Mouse (Mus musculus) testis, postnatal 14 days (tissue): ENCODE measurements around the gene Ptpn3.

ENCODE experiments used
- DNase-seq: peaks from one replicate; pipeline ENCODE4 v3.0.0; 2021; ENCODE audit warnings: low spot score

The Ptpn3 gene

DNA sequence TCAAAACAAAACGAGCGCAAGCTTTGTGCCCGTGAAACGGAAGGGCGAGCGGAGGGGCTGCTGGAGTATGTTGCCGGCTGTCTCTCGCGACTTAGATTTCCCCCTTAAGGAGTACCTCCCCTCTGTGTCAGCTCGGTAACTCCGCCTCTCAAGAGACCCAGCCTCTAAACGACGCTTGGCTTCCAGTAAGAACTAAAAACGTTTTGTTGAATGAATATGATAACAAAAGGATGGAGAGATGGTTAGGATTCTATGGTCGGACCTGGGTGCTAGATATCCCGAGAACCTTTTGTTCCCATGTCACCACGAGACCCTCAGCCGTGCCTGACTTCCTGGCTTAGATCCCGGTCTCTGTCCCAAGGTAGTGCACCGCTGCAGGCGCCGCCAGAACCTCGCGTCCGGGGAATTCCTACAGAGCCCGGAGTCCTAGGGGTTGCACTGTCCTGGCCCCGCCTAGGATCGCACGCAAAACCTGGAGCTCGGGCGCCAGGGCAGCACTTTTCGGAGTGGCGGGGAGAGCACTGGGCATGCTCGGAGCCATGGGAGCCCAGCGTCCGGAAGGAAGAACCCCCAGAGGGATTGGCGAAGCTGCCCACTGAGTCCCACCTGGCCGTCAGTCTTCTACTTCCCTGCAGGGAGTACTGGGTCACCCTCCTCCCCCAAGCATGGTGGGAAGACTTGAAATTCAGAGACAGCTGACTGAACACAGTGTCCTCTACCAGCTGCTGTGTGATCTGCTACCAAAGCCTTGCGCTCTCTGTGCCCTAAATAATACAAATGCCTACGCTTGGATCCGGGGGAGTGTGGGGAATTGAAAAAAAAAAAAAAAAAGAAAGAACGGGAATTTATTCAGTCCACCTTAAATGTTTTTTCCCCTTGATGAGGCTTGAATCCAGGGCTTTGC, at the start of gene Ptpn3:
Gene Ptpn3 (minus strand): TSS at position 428 of the 904 bp plus-strand sequence.
- DNase-seq: peak; percentile 83

DNA sequence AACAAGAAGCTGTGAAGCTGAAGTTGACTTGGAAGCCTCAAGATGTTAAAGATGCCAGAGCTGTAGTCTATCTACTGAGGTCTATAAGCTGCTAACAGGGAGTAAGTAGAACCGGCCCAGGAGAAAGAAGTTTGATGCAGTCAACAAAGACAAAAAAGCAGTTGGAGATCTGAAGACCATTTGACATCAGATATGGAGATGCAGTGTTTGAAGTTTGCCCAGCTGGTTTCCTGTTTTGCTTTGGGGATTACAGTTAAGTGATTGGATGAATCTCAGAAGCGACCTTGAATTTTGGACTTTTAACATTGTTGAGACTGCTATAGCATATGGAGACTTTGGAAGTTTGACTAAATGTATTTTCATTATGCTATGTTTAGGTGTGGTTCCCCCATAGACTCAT, 48.9 kb upstream of the Ptpn3 start:
- DNase-seq: no peak

DNA sequence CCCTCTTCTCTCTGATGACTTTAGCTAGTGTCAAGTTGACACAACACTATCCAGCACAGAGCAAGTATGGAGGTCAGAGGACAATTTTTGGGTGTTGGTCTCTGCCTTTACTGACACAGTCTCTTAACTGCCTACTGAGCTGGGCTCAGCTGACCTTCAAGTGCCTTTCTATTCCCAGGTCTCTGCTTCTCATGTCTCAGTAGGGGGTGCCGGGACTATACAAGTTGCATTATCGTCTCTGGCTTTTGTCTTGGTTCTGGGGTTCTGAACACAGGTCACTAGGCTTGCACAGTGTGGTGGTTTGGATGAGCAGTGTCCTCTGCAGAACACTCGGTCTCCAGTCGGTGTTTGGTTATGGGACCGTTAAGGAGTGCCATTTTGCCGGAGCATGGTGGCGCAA, 42.4 kb upstream of the Ptpn3 start:
- no peak for DNase-seq

DNA sequence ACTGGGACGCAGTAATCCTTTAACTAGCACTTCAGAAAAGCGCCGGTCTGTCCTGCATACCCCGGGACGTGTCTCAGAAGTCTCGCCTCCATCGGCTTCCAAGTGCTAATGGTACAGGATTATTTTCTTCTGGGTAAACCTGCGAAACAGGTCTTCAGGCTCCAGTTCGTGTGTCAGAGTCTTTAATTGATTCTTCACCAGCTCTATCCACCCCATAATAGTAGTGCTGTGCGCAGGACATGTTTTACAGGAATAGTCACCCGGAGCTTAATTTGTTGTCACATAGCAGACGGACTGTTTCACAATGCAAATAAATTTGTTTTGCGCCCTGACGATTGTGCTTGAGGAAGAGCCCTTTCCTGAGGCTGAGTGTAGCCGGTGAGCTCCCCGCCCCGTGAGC, 37.3 kb upstream of the Ptpn3 start:
- DNase-seq: no peak

DNA sequence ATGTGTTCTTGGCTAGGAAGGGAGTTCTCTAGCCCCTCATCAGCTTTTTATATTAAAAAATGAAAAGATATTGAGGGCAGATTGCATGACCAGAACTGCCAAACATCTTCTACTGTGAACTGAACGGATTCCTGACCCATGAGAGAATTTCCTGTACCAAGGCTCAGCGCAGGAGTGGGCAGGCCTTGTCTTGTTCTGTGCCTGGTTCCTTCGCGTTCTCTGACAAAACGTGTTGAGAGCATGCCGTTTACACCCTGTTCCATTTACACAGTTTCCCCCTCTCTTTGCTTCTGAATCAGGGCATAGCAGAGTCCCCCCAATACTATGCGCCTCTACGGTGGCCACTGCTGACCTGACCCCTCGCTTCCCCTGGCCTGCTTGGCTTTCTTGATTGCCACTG, 36.4 kb upstream of the Ptpn3 start:
- DNase-seq: no peak

DNA sequence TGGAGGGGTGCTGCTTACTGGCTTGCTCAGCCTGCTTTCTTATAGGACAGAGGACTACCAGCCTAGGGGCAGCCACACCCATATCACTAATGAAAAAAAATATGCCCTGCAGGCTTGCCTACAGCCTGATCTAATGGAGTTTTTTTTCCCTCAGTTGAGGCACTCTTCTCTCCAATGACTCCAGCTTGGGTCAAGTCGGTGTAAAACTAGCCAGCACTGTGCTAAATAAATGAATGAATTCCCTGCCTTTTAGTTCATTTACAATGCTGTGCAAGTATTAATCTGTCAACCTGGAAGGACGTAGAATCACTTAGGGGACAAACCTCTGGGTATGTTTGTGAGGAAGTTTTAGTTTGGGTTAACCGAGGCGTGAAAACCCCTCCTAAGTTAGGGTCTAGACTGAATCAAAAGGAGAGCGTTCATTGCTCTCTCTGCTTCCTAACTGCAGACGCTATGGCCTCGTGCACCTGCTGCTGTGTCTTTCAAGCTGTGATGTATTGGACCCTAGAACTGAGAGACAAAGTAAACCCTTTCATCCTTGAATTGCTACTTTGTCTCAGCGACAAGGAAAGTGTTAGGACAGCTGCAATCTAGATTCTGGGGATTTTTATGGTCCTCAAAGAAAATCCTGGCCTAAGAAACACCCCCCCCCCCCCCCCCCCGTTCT, 33.5 kb upstream of the Ptpn3 start:
- DNase-seq: peak; percentile 22

DNA sequence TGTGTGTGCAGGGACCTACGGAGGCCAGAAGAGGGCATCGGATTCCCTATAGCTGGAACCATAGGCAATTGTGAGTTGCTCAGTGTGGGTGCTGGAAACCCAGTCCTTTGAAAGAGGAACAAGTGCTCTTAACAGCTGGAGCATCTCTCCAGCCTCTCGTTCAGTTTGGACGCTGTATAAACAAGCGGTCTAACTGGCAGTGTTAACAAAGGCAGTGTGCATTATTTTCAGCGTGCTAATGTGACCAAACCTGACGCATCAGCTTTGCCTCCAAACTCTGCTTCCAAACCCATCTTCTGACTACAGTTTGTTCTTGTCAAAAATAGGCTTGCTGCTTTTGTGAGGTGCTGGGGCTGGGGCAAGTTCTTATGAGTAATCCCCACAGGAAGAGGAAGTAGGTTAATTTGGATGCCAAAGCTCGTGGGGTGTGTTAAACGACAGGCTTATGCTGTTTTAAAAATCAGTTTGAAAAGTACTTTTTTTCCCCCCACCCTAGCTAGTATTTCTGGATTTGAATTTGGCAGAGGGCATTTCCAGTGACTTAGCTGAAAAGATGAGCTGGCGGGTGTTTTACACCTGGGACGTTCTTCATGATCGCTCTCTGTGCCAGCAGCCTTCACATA, 32.4 kb upstream of the Ptpn3 start:
- no peak for DNase-seq

DNA sequence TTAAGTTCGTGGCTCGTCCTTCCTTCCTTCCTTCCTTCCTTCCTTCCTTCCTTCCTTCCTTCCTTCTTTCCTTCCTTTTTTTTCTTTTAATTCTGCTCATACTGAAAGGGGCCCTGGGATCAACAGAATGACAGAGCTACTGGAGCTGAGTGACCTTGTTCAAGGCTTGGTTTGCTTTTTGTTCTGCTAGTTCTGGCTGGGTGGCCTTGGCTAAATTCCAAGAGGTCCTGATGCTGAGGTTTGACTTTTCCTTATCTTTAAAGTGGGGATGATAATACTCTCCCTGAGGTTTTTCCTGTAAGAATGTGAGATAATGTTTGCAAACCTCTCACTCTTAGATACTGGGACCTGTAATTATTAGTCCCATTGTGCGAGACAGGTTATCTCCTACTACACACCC, 30.9 kb upstream of the Ptpn3 start:
- no peak for DNase-seq

DNA sequence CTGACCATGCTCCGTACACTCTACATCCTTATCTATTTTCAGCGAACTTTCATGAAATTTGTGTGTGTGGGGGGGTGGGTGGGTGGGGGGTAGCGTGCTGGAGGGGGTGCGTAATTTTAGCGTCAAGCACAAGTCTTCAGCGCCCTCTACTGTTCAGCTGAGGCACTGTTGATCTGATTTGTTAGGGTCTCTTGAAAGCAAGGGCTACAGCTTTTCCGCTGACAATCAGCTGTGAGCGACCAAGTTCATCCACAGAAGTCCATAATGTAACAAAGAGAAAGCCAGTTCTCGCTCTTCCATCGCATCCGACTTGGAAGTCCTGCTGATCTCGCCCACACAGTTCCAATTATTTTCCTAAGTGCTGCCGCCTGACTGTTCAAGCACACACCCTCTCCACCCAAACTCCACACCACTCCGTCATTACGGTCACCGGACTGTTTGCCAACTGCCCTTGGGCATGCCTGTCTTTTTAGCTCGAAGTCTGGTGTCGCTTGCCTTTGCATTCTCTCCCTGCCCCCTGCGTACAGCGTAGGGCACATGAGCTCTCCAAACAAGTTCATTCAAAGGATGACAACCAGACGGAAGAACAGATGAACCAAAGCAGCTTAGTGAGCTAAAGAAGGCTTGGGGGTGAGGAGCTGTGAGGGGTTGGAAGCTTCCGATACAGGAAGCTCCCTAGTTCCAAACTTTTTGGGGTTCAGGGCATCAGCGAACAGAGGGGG, 19.1 kb upstream of the Ptpn3 start:
- peak; percentile 21 for DNase-seq

DNA sequence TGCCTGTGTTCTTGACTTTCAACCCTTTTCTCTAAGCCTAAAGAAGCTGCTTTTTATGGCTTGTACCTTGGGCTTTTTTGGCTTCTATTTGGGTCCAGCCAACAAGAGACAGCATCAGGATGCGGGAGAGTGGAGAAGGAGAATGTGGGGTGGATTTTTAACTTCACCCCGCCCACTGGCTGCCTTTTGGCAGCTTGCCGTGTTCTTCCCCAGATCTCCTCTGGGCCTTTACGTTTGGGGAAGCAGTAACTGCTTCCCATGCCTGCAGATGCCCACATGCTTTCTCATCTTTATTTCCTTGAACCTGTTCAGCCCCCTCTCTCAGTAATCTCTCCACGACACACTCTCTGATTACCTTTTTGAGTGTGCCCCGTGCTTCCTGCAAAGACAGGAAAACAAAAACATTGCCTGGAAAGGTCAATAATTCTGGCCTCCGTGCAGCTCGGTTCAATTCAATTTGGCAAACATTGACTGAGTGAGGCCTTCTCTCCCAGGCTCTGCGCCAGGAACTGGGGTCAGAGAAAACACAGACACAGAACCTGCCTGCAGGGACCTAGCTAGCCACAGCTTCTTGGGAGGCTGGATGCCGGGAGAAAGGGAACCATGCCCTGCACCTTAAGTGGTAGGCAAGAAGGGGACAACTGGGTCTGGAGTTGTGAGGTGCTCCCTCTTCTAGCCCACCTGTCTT, 17.0 kb upstream of the Ptpn3 start:
- DNase-seq: no peak

DNA sequence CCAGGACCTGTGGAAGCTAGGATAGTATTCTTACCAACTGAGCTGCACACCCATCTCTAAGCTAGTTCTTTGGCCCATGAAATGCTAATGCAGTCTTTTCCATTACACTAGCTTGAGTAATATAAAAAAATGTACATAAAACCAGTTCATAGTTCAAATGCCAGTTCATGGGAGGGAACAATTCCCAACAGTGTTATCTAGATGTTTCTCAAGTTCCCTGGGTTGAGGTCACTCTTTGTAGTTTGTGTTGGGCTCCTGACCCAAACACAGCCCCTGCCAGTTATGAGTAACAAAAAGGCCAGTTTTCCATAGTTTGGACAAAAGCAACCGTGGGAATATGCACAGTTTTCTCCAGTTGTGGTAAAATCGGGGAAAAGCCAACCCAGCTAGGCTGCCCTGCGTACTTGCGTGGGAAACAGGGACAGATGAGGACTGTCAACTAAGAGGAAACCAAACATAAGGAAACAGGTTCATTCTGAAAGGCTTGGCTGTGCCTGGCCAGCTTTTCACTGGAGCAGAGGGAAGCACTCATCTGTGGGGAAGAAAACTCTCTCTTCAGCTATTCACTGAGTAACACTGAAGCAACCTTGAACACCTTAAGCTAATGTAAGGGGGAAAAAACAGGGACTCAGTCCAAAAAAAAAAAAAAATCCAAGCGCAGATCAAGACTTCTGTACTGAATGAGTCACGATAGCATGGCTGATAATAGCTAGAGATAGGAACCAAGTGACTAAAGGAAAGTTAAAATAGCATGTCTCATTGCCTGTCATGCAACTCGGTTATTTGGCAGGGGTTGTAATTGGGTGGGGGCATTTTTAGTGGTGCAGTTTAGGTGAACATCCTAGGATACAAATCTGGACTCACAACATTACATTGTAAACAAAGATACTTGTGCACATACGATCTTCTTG, 10.9 kb upstream of the Ptpn3 start:
- DNase-seq: no peak

DNA sequence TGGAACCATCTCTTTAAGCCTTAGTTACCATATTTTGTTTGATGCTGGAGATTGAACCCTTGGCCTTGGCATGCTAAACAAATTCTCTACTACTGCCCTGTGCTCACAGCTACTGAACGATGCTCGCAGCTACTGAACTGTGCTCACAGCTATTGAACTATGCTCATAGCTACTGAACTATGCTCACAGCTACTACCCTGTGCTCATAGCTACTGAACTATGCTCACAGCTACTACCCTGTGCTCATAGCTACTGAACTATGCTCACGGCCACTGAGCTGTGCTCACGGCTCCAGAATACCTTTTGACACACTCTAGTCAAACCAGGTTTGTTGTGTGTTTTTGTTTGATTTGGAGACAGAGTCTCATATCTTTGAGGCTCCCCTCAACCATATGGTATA, 10.1 kb upstream of the Ptpn3 start:
- no peak for DNase-seq

DNA sequence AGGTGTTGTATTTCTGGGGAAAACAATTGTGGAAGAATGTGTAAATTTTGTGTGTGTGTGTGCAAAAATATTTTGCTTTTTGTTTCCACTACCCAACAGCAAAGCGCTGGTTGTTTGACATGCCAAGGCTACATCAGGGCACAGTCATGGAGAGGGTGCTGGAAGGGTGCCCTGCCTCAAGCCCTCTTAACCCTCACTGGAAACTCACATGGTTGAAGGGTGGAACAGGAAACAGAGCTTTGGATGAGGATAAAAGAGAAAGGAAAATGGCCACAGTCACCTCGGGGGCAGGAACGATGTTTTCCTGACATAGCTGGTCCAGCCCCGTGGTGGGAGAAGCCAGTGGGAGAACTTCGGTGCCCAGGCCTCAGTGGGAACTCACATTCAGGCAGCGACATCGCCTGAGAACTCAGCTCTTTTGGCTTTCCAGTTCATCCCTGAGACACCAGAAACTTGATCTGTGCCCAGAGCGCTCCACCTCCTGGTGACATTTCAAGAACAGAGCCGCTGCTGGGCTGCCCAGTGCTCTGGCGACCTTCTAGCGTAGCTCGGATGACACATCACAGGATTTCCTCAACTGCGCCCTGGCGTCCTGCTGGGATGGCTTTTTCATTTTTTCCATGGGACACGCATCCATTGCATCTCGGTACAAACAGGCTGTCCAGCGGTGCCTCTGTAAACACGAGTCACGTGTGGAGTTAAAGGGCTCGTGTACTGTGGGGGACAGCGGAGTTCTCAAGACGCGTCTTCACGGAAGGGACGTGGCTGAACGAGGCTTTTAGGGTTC, 6.8 kb upstream of the Ptpn3 start:
- DNase-seq: no peak

DNA sequence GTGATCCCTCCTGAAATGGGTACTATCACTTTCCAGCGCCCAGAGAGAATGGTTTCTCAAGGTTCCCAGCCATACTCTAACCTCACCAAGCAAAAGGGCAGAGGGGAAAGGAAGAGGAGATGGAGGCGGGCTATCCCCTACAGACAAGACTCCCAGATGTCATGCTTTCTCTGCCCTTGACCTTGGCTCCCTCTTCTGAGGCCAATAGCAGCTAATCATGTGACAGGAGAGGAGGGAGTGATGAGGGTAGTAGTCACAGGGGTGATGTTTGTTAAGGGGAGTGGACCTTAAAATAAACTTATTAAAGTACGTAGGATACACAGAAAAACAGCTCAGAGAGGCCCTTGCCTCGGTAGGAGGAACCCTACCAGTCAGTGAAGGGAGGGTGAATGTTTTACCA, 6.1 kb upstream of the Ptpn3 start:
- DNase-seq: no peak

DNA sequence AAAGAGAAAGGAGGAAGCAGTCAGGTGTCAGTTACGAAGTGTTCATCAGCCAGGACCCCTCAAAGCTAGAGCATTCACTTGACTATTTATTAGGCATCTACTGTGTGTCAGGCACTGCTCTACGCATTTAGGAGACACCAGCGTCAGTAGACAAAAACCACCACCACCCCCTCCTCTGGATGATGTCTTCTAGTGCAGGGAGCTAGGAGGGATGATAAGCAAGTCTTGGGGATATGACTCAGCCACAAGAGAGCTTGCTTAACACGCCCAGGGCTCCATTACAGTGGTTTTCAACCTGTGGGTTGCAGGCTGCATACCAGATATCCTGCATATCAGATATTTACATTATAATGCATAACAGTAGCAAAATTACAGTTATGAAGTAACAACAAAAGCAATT, 4.6 kb upstream of the Ptpn3 start:
- DNase-seq: no peak

DNA sequence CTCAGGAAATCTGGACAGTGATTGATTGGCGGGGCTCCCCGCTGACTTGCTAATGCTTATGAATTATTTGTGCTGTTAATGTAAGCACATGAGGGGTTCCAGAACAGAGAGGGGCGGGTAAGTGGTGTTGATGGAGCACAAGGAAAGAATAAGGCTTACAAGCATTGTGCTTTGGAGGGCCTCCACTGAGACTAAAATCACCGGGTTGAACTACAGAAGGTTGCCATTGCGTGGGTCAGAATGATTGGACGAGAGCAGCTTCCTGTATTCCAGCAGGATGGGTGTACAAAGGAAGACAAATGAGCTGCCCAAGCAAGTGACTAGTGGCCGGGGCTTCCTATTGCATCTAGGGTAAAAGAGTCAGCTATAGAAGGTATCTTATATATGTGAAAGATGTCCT, 4.0 kb upstream of the Ptpn3 start:
- no peak for DNase-seq

DNA sequence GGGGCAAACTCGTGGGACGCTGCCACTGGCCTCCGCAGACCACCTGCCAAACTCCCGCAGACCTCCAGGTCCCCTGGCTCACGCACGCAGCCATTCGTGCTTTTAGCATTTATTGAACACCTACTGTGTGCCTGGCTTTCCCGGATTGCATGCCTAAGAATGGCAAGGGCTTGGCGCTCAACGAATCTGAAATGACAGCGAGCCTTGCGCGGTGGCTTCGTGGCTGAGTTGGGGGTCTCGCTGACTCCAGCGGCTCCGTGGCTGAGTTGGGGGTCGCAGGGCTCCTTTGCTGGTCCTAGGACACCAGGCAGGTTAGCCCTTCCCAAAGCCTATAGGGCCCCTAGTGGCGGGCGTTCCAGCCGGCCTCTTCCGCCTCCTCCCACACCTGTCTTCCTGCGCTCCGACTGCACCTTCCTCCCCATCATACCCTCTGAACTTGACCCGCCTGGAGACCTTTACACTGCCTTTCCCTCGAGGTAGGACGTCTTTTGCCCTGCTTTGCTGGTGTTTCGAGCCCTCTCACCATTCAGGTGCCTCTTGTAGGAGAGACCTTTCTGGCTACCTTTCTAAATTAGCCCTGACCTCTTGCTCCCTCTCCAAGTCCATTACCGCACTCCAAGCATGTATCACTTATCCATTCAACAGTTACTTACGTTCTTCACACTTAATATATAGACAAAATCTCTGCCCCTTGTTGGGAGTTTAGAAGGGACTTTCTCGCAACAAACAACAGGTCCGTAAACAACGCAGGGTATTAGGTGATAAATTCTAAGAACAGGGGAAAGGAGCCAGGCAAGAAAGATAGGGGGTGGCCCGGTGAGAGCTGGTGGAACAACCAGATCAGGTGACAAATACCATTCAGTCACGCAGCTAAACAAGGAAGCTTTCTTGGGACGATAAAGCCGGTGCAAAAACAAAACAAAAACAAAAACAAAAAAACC, 898 bp downstream of the Ptpn3 start:
- DNase-seq: peak; percentile 47

DNA sequence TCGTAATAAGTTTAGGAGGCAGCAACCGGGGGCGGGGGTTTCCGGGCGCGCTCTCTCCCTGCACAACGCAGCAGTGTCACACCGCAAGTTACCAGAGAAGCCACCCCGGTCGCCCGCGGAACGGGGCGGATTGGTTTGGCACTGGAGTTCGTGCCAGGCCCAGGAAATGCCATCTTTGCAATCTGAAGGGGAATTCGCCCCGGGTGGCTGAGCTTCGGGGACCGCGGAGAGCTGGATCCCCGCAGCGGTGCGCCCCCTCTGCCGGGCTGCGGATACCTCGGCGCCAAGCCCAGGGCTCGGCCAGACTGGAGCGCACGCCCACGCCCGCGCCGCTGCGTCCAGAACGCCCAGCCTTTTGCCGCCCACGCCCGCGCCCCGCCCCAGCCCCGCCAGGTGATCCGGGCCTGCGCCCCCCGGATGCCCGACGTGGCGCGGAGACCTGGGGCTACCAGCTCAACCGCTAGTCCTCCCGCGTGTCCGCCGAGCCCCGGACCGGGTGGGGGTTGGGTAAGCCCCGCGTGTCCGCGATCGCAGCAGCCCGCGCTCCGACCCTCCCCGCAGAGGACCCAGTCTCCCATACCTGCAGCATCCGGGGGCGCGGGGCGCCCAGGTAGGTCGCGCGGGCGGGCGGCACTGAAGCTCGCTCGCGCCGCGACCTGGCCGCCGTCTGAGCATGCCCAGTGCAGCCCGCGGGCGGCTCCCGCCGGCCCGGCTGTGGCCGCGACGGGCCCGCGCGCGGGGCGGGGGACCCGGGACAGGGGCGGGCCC, 1.8 kb downstream of the Ptpn3 start:
- DNase-seq: peak; percentile 67
